Mouse (Mus musculus) liver, postnatal 0 days (tissue): Measurements from ENCODE around the gene Cdc42bpa. TPM values are rescaled to one million over a fixed set of nuclear protein-coding genes. Genes with fewer than 3 reads are reported as not detected.

Experiments used
- ATAC-seq: fragments of 200-750 bp; cut with Nextera tagmentation; 2 replicates; pipeline ENCODE4 v1.8.0; 2017; ENCODE audit warnings: mild to moderate bottlenecking, moderate library complexity
- DNase-seq: peaks from one replicate; pipeline ENCODE4 v3.0.0-alpha.2; 2016
- H3K27ac ChIP-seq: fragments of 300-500 bp; sonication (generic); 2 replicates; pipeline ENCODE4 v1.5.1; 2014; ENCODE audit warnings: antibody characterized with exemption, moderate library complexity, mild to moderate bottlenecking, low read depth
- H3K27me3 ChIP-seq: fragments of 300-500 bp; sonication (generic); 2 replicates; pipeline ENCODE4 v1.6.1; 2014; ENCODE audit warnings: low read length, control low read depth, mixed read lengths; ENCODE audit not compliant: insufficient read depth
- H3K36me3 ChIP-seq: fragments of 300-500 bp; sonication (generic); replicated peaks from 2 replicates; pipeline ENCODE4 v1.6.1; 2014; ENCODE audit warnings: mild to moderate bottlenecking, control low read depth, low read length, moderate library complexity, mixed read lengths; ENCODE audit not compliant: insufficient read depth
- H3K4me1 ChIP-seq: fragments of 300-500 bp; sonication (generic); 2 replicates; pipeline ENCODE4 v1.6.1; 2014; ENCODE audit warnings: antibody characterized with exemption, mild to moderate bottlenecking, control low read depth; ENCODE audit not compliant: insufficient read depth
- H3K4me2 ChIP-seq: fragments of 300-500 bp; sonication (generic); 2 replicates; pipeline ENCODE4 v1.6.1; 2014; ENCODE audit warnings: low read depth, mild to moderate bottlenecking, low read length, moderate library complexity, mixed read lengths
- H3K4me3 ChIP-seq: fragments of 300-500 bp; sonication (generic); 2 replicates; pipeline ENCODE4 v1.5.1; 2014; ENCODE audit warnings: low read depth, low read length
- H3K9ac ChIP-seq: fragments of 300-500 bp; sonication (generic); replicated peaks from 2 replicates; pipeline ENCODE4 v1.6.1; 2014; ENCODE audit warnings: mild to moderate bottlenecking, moderate library complexity
- H3K9me3 ChIP-seq: fragments of 300-500 bp; sonication (generic); 2 replicates; pipeline ENCODE4 v1.6.1; 2016; ENCODE audit warnings: mild to moderate bottlenecking, control low read depth, low read length, mixed read lengths
- CTCF ChIP-seq: sonication (generic); IDR thresholded peaks from 2 replicates; pipeline ENCODE4 v1.5.1; 2016; ENCODE audit warnings: antibody characterized with exemption, low read depth
- EP300 ChIP-seq: IDR thresholded peaks from 2 replicates; pipeline ENCODE4 v1.6.1; 2016; ENCODE audit warnings: antibody characterized with exemption, low read depth, mild to moderate bottlenecking
- WGBS: fragments of 180-500 bp; shearing (Covaris S2); extraction: QIAGEN DNeasy Blood & Tissue Kit; methylation state at CpG from one replicate; pipeline ENCODE4 v1.1.7; 2014; ENCODE audit not compliant: insufficient replicate concordance; 5-methylcytosine and 5-hydroxymethylcytosine counted together
- polyA plus RNA-seq: library from polyadenylated mRNA; unstranded; fragments of >200 nt; fragmentation: Nextera tagmentation; extraction: Ambion mirVana; gene quantifications from 2 replicates; pipeline ENCODE4 v1.2.1, GENCODE M21; 2015

The Cdc42bpa gene
- polyA plus RNA-seq, 1 experiment from 2014 or later = 3.5 TPM

DNA sequence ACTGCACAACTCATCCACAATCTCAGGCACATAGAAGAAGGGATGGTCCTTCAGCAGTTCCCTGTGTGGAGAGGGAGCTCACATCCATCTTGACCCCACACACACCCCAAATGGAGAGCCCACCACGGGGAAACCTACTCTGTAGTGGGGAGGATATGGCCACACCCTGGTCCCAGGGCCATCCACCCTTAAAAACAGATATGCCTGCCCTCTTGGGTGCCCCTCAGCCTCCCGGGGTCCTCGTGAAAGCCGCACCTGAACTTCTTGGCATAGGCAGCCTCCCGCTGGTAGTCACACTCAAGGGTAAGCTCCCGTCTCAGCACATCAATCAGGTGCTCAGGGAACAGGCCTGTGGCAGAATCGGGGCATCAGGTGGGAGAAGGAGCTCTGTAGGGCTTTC lies 208.9 kb downstream of the Cdc42bpa start:
- 86% methylated on average over 7 of the region's 7 CpGs for WGBS
- Histone ChIP-seq H3K9ac (no peak overlapping the region), H3K9me3 (no peaks in the 10 kb centered on the region), H3K4me2 (no peak overlapping the region), H3K4me3 (no peak overlapping the region), H3K36me3 (peaks cover 15% of the 10 kb centered on the region; the same call in 1 of the 2 replicates), H3K4me1 (no peaks in the 10 kb centered on the region), H3K27ac (no peak overlapping the region), H3K27me3 (no peaks in the 10 kb centered on the region)
- ATAC-seq = no peak
- DNase-seq = no peak
- TF ChIP-seq EP300 (no peak), CTCF (no peak)

DNA sequence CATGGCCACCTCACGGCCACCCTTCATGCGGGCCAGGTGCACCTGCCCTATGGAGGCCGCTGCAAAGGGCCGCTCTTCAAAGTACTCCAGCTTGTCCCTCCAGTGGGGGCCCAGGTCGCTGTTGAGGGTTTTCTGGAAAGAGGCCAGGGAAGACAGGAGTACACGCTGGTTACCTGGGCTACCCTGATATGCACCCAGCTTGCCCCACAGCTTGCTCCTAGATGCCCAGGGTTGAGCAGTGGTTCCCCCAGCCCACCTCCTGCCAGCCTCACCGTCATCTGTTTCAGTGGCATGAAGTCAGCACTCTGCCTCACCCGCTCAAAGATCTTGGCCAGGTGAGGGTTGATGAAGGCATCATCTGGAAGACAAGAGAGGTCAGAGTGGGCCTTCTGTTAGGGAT lies 209.8 kb downstream of the Cdc42bpa start:
- TF ChIP-seq CTCF (no peak), EP300 (no peak)
- Histone ChIP-seq H3K27ac (no peak overlapping the region), H3K4me2 (no peak overlapping the region), H3K9ac (no peak overlapping the region), H3K4me3 (no peak overlapping the region), H3K36me3 (peaks cover 15% of the 10 kb centered on the region; the same call in 1 of the 2 replicates), H3K4me1 (no peaks in the 10 kb centered on the region), H3K9me3 (no peaks in the 10 kb centered on the region), H3K27me3 (no peaks in the 10 kb centered on the region)
- ATAC-seq (no peak), DNase-seq (no peak)
- 90% methylated on average over 8 of the region's 8 CpGs for WGBS

DNA sequence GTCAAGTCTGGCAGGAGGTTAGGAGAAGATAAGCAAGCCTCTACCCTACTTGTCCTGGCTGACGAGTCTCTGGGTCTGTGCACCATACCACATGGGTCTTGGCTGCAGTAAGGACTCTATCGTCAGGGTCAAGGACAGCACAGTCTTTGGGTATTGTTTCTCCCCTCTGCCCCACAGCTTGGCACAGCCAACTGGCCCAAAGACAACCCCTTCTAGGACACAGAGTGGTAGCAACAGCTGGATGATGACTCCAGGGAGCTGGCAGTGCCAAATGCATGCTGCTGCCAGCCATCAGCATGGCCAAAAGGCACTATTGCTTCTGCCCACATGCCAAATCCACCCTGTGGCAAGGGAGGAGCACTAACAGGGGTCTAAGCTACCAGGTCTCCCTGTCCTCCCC lies 211.6 kb downstream of the Cdc42bpa start:
- DNase-seq (no peak), ATAC-seq (no peak)
- H3K9ac ChIP-seq = no peak overlapping the region
- no peaks in the 10 kb centered on the region for H3K27me3 ChIP-seq
- TF ChIP-seq CTCF = no peak
- TF ChIP-seq EP300 = no peak
- WGBS = 65% methylated on average over 2 of the region's 2 CpGs
- H3K4me1 ChIP-seq = peaks cover 13% of the 10 kb centered on the region
- H3K4me2 ChIP-seq = no peak overlapping the region
- no peak overlapping the region for H3K27ac ChIP-seq
- H3K9me3 ChIP-seq = no peaks in the 10 kb centered on the region
- H3K4me3 ChIP-seq = no peak overlapping the region
- peaks cover 11% of the 10 kb centered on the region; the same call in 1 of the 2 replicates for H3K36me3 ChIP-seq

DNA sequence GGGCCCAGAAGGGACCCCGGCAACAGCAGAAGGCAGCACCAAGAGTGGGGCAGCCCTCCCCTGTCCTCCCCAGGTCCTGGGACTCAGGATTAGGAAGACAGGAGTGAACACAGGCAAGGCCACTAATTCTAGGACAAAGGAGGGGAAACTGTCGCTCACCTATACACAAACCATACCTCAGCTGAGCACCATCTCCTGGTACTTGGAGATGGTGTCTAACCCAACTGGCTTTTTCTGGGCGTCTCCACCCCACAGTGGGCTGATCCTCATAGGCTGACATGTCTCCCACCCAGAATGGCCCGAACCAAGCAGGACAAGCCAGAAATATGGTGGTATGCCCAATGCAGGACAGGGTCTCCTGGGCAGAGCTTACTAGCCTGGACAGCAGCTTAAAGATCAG lies 212.3 kb downstream of the Cdc42bpa start:
- DNase-seq (no peak), ATAC-seq (no peak)
- TF ChIP-seq EP300 (no peak), CTCF (no peak)
- peaks cover 18% of the 10 kb centered on the region for H3K4me1 ChIP-seq
- no peak overlapping the region for H3K27ac ChIP-seq
- H3K27me3 ChIP-seq = no peaks in the 10 kb centered on the region
- 84% methylated on average over 4 of the region's 4 CpGs for WGBS
- H3K4me3 ChIP-seq = no peak overlapping the region
- no peak overlapping the region for H3K9ac ChIP-seq
- H3K36me3 ChIP-seq = peaks cover 6% of the 10 kb centered on the region; the same call in 1 of the 2 replicates
- no peaks in the 10 kb centered on the region for H3K9me3 ChIP-seq
- no peak overlapping the region for H3K4me2 ChIP-seq

DNA sequence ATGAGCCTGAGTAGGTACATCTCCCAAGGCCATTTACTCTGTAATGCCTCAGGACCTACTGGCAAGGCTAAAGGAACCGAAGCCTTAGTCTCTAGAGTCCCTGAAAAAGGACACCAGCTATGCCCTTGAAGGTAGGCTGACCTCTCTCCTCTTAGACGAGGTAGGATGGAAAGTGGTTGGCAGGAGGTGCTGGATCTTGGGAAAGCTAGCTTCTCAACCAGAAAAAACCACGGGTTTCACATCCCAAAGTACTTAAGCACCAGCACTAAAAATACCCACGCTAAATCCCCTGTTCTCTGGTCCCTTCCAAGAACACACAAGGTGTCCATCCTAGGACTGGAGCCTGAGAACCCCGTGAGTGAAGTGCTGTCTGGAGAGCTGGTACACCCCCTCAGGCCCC lies 212.7 kb downstream of the Cdc42bpa start:
- Histone ChIP-seq H3K27me3 (no peaks in the 10 kb centered on the region), H3K36me3 (peaks cover 4% of the 10 kb centered on the region; the same call in 1 of the 2 replicates), H3K9ac (no peak overlapping the region), H3K4me2 (no peak overlapping the region), H3K4me3 (no peak overlapping the region), H3K4me1 (peaks cover 19% of the 10 kb centered on the region), H3K9me3 (no peaks in the 10 kb centered on the region), H3K27ac (no peak overlapping the region)
- ATAC-seq = no peak
- DNase-seq = no peak
- 71% methylated on average over 5 of the region's 5 CpGs for WGBS
- no peak for TF ChIP-seq EP300
- no peak for TF ChIP-seq CTCF

DNA sequence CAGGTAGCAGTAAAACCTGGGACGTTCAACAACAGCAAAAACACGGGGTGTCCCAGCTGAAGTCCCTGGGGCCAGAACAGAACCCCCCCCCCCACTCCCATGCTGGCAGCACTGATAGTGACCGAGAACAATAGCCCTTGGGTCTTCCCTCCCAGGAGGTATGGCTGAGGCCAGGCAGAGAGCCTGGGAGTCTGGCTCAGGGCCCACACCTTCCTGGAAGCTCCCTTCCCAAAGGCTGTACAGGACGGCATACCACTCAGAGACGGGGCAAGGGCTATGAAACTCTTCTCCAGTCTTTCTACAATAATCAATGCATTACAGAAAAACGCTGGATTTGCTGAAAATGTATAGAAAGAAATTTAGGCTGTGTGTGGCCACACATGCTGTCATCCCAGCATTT lies 214.4 kb downstream of the Cdc42bpa start:
- H3K9me3 ChIP-seq = no peaks in the 10 kb centered on the region
- peaks cover 21% of the 10 kb centered on the region for H3K4me1 ChIP-seq
- DNase-seq (no peak), ATAC-seq (no peak)
- no peak overlapping the region for H3K27ac ChIP-seq
- H3K9ac ChIP-seq = no peak overlapping the region
- no peaks in the 10 kb centered on the region for H3K27me3 ChIP-seq
- TF ChIP-seq EP300 (no peak), CTCF (no peak)
- H3K4me2 ChIP-seq = no peak overlapping the region
- 60% methylated on average over 6 of the region's 6 CpGs for WGBS
- no peak overlapping the region for H3K4me3 ChIP-seq
- peaks cover 4% of the 10 kb centered on the region; the same call in 1 of the 2 replicates for H3K36me3 ChIP-seq

DNA sequence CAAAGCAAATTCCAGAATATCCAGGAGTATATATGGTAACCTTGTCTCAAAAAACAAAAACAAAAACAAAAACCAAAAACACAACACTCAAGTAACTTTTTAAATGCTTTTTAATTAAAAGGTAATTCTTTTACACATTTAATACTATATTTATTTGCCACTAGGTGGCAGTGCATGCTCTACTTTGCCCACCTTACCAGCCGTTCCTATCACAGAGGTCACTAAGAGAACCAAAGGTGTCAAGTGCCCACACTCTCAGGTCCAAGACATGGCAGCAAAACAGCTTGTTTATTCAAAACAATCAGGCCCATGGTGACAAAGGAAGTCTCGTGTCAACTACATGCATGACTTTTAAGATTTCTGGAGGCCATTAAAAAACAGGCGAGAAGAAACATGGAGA lies 214.9 kb downstream of the Cdc42bpa start:
- ATAC-seq = no peak
- no peak for TF ChIP-seq EP300
- TF ChIP-seq CTCF = peak; percentile 78
- no peak overlapping the region for H3K9ac ChIP-seq
- no peaks in the 10 kb centered on the region for H3K9me3 ChIP-seq
- no peaks in the 10 kb centered on the region for H3K27me3 ChIP-seq
- no peak for DNase-seq
- peaks cover 4% of the 10 kb centered on the region; the same call in 1 of the 2 replicates for H3K36me3 ChIP-seq
- H3K27ac ChIP-seq = peak overlapping the region; percentile 62; the same call in 1 of the 2 replicates
- no peak overlapping the region; the same call in 1 of the 2 replicates for H3K4me2 ChIP-seq
- H3K4me1 ChIP-seq = peaks cover 21% of the 10 kb centered on the region
- no peak overlapping the region for H3K4me3 ChIP-seq
- 36% methylated on average over 3 of the region's 3 CpGs for WGBS
